Mouse (Mus musculus) megakaryocyte, embryonic 14.5 days (primary cell): Measurements from ENCODE around the gene Cdc6. TPM values are rescaled to one million over a fixed set of nuclear protein-coding genes. Genes with fewer than 3 reads are reported as not detected.

Experiments
- H3K27me3 ChIP-seq: replicated peaks from 2 replicates; pipeline ENCODE3; 2012; ENCODE audit warnings: inconsistent platforms
- H3K36me3 ChIP-seq: replicated peaks from 2 replicates; pipeline ENCODE3; 2012; ENCODE audit warnings: low read length, inconsistent platforms, mixed read lengths
- H3K4me1 ChIP-seq: 2 replicates; pipeline ENCODE4 v1.6.1; 2012; ENCODE audit warnings: inconsistent platforms
- H3K4me3 ChIP-seq: replicated peaks from 2 replicates; pipeline ENCODE3; 2012; ENCODE audit warnings: moderate library complexity, mild to moderate bottlenecking, inconsistent platforms
- H3K9me3 ChIP-seq: 2 replicates; pipeline ENCODE4 v1.6.1; 2012; ENCODE audit warnings: inconsistent platforms
- FLI1 ChIP-seq: IDR thresholded peaks from 2 replicates; pipeline ENCODE4 v1.6.1; 2012; ENCODE audit warnings: low read length, inconsistent platforms, mixed read lengths
- GATA1 ChIP-seq: IDR thresholded peaks from 3 replicates; pipeline ENCODE4 v1.6.1; 2012; ENCODE audit warnings: mixed read lengths, low read length, inconsistent platforms, borderline replicate concordance
- polyA plus RNA-seq: library from polyadenylated mRNA; stranded (reverse); fragments of >175 nt; gene quantifications from 2 replicates; pipeline ENCODE4 v1.2.3, GENCODE M21; 2012; ENCODE audit warnings: low replicate concordance; ENCODE audit not compliant: insufficient read depth

Cdc6 gene
- polyA plus RNA-seq, 1 experiment, result 0.44 TPM

DNA sequence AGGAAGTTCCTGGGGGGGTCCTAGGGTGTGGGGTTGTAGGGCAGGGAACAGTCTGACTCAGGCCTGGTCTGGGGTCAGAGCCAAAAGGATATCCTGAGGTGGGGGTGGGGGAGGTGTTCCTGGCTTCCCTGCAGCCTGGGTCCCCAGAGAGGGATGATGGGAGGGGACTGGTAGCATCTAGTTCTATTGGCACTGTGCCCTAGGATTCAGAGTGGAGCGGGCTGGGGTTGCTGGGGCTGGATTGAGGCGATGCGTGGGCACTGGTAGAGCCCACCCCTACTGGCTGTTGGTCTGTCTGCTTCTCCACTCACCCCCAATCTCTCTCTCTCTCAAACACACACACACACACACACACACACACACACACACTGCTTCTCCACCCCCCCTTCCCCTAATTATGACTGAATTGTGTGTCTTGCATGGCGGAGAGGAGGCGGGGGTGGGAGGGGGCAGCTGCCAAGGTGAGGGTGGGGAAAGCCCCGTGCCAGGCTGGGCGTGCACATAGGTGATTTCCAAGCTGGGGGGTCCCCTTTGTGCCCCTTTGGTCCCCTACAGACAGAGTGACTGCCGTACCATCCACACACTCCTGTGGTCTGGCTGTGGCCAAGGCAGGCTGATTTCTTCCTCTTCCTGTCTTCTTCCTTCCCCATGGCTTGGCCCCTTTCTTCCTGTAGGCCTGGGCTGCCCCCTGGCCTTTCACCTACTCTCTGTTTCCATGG is 35.5 kb downstream of the Cdc6 start:
- peaks cover 87% of the 10 kb centered on the region for H3K4me1 ChIP-seq
- H3K4me3 ChIP-seq, result peak overlapping the region; percentile 93
- no peaks in the 10 kb centered on the region for H3K36me3 ChIP-seq
- H3K9me3 ChIP-seq, result no peaks in the 10 kb centered on the region
- peaks cover 95% of the 10 kb centered on the region for H3K27me3 ChIP-seq
- TF ChIP-seq FLI1 (no peak), GATA1 (no peak)

DNA sequence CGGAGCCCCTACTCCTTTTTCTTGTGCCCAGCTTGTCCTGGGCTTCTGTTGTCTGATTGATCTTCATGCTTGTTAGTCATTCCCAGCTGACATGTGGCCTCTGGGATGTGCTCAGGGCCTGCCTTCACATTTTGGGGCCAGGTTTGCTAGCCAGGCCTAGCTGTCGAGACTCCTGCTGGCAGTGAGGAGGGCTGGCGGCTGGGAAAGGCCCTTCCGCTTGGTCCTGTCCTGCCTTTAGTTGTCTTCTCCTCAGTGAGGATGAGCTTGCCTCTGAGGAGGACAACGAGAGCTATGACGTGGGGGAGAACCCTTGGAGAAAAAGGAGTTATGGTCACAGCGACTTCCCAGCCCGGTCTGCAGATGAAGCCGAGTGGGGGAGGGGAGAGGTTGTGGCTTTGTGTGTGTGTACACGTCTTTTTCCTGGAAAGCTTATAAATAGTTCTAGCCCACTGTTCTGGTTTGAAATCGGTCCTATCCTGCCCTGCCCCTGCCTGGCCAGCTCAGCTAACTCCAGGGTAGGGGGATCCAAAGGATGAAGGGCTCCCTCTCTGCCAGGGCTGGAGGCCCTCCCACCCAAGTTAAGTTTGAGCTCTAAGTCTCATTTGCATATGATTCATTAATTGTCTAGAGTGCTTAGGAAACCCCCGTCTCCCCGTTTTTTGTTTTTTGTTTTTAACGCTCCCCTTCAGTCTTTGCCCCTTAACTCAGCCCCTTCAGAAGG is 36.3 kb downstream of the Cdc6 start:
- Histone ChIP-seq H3K9me3 (no peaks in the 10 kb centered on the region), H3K27me3 (peaks cover 94% of the 10 kb centered on the region), H3K4me3 (peak overlapping the region; percentile 93), H3K4me1 (peaks cover 87% of the 10 kb centered on the region), H3K36me3 (no peaks in the 10 kb centered on the region)
- TF ChIP-seq FLI1, result no peak
- no peak for TF ChIP-seq GATA1

DNA sequence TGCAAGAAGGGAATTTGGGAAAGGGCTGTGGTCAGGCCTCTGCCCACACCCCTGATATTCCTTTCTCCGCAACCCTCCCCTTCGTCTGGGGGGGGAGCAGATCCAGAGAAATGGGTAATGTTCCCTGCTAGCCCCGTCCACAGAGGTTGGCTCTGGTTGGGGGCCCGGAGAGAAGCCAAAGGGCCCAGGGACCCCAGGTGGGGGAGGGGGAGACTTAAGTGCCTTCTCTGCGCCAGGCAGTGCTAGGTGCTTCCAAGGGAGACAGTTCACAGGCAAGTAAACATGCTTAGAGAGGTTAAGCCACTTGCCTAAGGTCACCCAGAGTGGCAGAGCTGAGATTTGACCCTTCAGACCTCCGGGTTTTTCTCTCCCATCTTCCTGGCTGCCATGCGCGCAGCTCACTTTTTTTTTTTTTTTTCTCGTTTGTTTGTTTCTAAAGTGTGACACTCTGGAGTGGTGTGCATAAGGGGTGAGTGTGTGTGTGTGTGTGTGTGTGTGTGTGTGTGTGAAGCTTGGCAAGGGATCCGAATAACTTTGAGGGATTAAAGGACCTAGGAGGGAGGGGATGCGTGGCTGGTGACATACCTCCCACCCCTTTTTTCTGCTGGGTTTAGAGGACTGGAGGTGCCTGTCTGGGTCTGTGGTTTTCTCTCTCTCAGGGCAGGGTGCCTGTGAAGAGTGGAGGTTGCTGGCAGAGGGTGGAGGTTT is 37.5 kb downstream of the Cdc6 start:
- H3K27me3 ChIP-seq, result peaks cover 94% of the 10 kb centered on the region
- H3K36me3 ChIP-seq, result no peaks in the 10 kb centered on the region
- H3K9me3 ChIP-seq, result no peaks in the 10 kb centered on the region
- H3K4me3 ChIP-seq, result no peak overlapping the region
- peaks cover 87% of the 10 kb centered on the region for H3K4me1 ChIP-seq
- no peak for TF ChIP-seq FLI1
- TF ChIP-seq GATA1, result no peak

DNA sequence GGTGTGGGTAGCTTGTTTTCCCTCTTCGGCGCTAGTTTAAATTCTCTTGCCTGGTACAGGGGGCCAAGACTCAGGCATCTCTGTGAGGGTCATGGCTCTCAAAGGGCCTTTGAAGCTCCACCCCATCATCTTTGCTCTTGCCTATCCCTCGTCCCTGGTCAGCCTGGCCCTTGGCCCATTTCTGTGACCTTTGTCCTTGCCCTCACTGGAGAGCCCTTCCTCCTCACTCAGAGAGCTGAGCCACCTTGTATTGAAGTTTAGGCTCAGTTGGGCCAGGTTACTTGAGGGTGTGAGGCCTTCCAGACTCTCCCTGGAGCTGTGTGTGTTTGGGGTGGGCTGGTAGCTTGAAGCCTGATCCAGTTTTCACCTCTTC is 38.0 kb downstream of the Cdc6 start:
- H3K4me3 ChIP-seq, result no peak overlapping the region
- peaks cover 87% of the 10 kb centered on the region for H3K4me1 ChIP-seq
- H3K27me3 ChIP-seq, result peaks cover 94% of the 10 kb centered on the region
- H3K36me3 ChIP-seq, result no peaks in the 10 kb centered on the region
- TF ChIP-seq FLI1 (no peak), GATA1 (no peak)
- H3K9me3 ChIP-seq, result no peaks in the 10 kb centered on the region

DNA sequence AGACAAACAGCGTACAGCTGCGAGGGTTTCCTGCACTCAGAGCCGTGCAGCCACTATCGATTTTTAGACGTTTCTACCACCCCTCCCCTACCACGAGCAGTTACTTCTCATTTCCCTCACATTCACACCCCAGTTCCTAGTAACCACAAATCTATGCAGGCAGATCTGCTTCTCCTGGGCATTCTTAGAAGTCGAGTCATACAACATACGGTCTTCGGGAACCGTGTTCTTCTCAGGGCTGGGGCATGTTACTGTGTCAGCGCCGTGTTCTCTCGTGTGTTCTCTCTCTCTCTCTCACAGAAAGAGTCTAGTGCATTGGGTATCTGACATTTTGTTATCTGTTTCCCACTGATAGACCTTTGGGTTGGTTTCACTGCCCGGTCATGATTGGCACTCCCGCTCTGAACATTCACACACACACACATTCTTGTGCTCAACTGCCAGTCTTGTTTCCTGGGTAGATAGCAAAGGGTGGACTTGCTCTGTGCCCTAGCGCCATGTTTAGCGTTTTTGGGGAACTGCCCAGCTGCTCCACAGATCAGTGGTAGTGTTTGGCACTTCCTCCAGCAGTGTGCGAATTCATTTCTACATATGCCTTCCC is 40.5 kb downstream of the Cdc6 start:
- H3K36me3 ChIP-seq, result no peaks in the 10 kb centered on the region
- peak overlapping the region; percentile 76 for H3K4me3 ChIP-seq
- peaks cover 87% of the 10 kb centered on the region for H3K27me3 ChIP-seq
- peaks cover 78% of the 10 kb centered on the region for H3K4me1 ChIP-seq
- TF ChIP-seq FLI1 (no peak), GATA1 (no peak)
- no peaks in the 10 kb centered on the region for H3K9me3 ChIP-seq

DNA sequence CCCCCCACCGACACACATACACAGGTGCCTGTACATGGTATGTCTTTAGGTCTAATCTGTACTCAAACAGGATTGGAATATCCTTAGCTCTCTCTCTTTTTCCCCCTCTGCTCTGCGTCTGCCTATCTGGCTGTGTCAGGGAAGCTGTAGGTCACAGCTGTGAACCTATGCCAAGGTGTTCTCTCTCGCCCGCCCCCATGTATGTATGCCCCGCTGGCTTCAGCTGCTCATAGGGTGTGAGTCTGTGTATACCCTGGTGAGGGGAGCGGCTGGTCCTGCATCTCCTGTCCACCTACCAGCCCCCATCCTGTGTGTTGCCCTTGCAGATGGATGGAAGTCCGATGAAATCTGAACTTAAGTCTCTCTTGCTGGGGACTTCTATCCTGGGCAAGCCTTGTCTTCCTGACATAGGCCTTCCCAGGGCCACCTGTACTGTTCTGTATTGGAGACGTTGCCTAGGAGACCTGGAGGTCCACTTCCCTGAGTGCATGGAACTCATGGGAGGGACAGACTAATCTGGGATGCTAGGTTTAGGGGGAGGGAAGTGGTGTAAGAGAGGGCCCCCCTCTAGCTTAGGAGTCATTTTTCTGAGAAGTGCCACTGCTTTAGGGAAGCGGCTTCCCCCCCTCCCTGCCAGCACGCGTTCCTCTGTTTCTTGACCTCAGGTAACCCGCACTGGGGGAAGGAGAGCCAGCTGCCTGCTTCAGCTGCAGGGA is 41.8 kb downstream of the Cdc6 start:
- Histone ChIP-seq H3K4me3 (no peak overlapping the region), H3K9me3 (no peaks in the 10 kb centered on the region), H3K27me3 (peaks cover 78% of the 10 kb centered on the region), H3K4me1 (peaks cover 75% of the 10 kb centered on the region), H3K36me3 (no peaks in the 10 kb centered on the region)
- TF ChIP-seq FLI1 (no peak), GATA1 (no peak)

DNA sequence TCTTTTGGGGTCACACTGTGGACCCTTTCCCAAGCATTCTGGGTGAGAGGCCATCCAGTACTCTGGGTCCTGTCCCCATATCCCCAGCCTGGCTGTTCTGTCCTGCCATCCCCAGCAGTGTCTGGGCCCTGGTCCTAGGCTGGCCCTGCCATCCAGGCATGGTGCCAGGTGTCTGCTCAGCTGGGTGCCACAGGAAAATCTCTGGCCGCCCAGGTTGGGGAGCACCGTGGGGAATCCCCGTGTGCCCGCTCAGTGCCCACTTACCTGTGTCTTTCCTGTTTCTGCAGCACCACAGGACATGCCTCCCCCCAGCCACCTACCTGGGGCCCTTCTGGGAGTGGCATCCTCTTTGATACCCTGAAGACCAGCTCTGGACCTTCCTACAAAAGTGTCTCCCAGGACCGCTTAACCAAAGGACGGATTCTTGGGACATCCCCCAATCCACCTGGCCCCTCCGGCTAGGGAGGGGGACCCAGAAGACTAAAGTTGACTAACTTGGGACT is 42.4 kb downstream of the Cdc6 start:
- Histone ChIP-seq H3K4me1 (peaks cover 75% of the 10 kb centered on the region), H3K27me3 (peaks cover 78% of the 10 kb centered on the region), H3K9me3 (no peaks in the 10 kb centered on the region), H3K4me3 (peak overlapping the region; percentile 1), H3K36me3 (no peaks in the 10 kb centered on the region)
- TF ChIP-seq FLI1 (no peak), GATA1 (no peak)

DNA sequence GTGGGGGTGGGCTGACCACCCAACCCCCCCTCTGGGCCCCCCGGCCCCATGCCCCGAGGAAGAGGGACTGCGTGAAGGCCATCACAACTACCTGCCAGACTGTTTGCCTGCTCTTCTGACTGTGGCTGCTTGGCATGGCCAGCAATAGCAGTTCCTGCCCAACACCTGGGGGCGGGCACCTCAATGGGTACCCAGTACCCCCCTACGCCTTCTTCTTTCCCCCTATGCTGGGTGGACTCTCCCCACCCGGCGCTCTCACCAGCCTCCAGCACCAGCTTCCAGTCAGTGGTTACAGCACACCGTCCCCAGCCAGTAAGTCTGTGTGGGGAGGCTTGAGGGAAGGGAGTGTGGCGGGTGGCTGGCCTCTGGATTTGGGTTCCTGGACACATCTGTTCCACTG is 42.9 kb downstream of the Cdc6 start:
- Histone ChIP-seq H3K4me1 (peaks cover 76% of the 10 kb centered on the region), H3K4me3 (peak overlapping the region; percentile 59), H3K36me3 (no peaks in the 10 kb centered on the region), H3K9me3 (no peaks in the 10 kb centered on the region), H3K27me3 (peaks cover 77% of the 10 kb centered on the region)
- TF ChIP-seq FLI1 (no peak), GATA1 (no peak)

DNA sequence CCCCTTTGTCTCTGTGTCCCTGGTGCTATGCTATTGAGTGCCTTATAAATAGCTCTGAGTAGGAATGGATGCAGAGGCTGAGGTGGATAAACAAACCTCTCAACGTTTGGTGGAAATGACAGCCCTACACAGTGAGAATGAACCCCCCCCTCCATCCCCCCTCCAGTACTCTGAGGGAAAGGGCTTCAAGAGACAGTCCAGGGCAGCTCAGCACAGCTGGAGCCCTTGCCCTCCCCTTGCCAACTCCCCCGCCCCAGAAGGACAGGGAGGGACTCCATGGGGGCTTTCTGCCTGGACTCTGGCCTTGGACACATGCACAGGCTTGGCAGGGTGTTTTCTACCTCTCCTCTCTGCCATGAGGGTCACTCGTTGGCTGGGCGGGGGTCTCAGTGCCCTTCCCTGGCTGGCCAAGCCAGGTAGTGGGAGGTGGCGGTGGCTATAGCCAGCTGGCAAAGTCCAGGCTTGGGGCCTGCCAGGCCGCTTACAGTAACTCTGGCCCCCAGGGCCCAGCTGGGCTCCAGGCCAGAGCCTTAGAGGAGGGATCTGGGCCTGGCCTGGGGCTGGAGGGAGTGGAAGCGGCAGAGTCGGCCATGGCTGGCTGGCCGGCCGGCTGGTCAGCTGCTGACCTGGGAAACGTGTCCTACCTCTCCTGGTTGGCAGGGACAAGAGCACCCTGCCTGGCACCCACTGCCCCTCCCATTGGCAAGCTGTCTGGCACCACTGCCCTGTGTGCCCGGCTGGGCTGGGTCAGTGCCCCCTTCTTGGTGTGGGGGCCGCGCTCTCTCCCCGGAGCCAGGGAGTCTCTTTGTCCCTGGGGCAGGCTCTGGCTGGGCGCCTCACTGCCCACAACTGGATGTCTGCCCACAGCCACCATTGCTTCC is 43.7 kb downstream of the Cdc6 start:
- TF ChIP-seq GATA1 (no peak), FLI1 (no peak)
- no peaks in the 10 kb centered on the region for H3K36me3 ChIP-seq
- peak overlapping the region; percentile 4 for H3K4me3 ChIP-seq
- peaks cover 75% of the 10 kb centered on the region for H3K27me3 ChIP-seq
- peaks cover 77% of the 10 kb centered on the region for H3K4me1 ChIP-seq
- H3K9me3 ChIP-seq, result no peaks in the 10 kb centered on the region
